Mouse (Mus musculus): ENCODE data around the gene Scube1.

DNA sequence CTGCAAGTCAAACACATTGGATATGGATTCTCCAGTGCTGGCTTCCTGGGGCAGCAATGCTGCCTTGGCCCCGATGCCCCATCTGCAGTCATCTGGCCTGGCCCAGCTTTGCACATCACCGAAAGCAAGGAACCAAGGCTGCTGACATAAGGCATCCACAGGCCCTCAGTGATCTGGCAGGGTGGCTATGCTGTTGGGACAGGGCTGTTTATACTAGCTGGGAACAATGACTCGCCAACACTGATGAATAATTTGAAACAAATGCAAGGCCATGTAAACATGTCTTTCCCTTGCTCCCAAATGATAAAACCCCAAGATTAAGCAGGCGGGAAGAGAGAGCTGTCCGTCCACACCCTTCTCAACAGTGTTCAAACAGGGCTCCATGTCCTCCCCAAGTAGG is 45.1 kb downstream of the Scube1 start:
- TF ChIP-seq CTCF (IDR thresholded peaks at IDR 0.05; ENCODE audit: borderline replicate concordance, control insufficient read depth, extremely low read depth, insufficient read depth, low read length, poor library complexity) (no peak), POLR2A (IDR thresholded peaks at IDR 0.05; ENCODE audit: control insufficient read depth, extremely low read depth, insufficient read depth, low read length, poor library complexity) (no peak)

Measured in thymus, adult 2 months (tissue).